Mouse (Mus musculus): Measurements from ENCODE around the gene Dbt.

GRCm38 (mm10) chr3:116464318-116464717, 48.6 kb upstream of the Dbt start:
- TF ChIP-seq CTCF (IDR thresholded peaks at IDR 0.05; ENCODE audit: low read depth, low read length): no peak
- TF ChIP-seq POLR2A (IDR thresholded peaks at IDR 0.05; ENCODE audit: borderline replicate concordance, low read depth, low read length): no peak

All from bone marrow macrophage, adult 2 months (primary cell).